Mouse (Mus musculus): ENCODE results near the gene Bckdhb. TPM values are rescaled to one million over a fixed set of nuclear protein-coding genes. Genes with fewer than 3 reads are reported as not detected.
A peak's percentile ranks its signal among the peaks of the same experiment; 100 is the strongest.

The Bckdhb gene
- polyA plus RNA-seq, 1 experiment from 2014 or later: 49.9 TPM

DNA sequence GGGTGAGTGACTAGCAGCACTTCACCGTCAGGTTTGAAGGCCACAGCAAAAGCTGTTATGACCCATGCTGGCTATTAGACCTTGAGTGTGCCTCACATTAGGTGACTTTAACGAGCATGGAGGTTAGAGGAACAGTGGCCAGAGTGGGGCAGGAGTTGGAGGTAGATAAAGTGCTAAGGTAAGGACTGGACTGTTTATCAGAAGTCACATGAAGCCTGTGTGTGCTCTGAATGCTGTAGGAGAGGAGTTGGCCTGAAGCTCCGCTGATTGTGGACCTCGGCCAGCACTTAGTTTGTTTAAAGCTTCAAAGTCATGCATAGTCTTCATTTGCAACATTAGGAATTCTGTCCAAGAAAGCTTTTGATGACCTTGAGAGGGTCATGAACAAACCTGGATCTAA, 26.4 kb downstream of the Bckdhb start:
- H3K4me1 ChIP-seq (ENCODE audit: control insufficient read depth, insufficient read depth, low read length): no peaks in the 10 kb centered on the region
- no peak overlapping the region for H3K9ac ChIP-seq (ENCODE audit: low read depth, low read length)
- 0 out of 2 replicates have a peak, but pooled peaks cover 4% of the 10 kb centered on the region for H3K36me3 ChIP-seq (ENCODE audit: control insufficient read depth, insufficient read depth, low read length)
- H3K4me2 ChIP-seq: no peak overlapping the region
- H3K27ac ChIP-seq (ENCODE audit: low read depth, low read length): no peak overlapping the region
- H3K4me3 ChIP-seq (ENCODE audit: low read depth, low read length): no peak overlapping the region
- no peaks in the 10 kb centered on the region for H3K27me3 ChIP-seq (ENCODE audit: control insufficient read depth, insufficient read depth, low read length)
- ATAC-seq (replicated peaks; ENCODE audit: insufficient number of reproducible peaks, low FRiP score, low TSS enrichment): no peak
- WGBS (ENCODE audit: insufficient replicate concordance): 76% methylated on average over 4 of the region's 4 CpGs
- H3K9me3 ChIP-seq (replicated peaks; ENCODE audit: control insufficient read depth, low read length): no peaks in the 10 kb centered on the region

GRCm38 (mm10) chr9:83956632-83957314, 31.8 kb downstream of the Bckdhb start:
- 0 out of 2 replicates have a peak, but pooled peaks have one; percentile 59 for ATAC-seq (replicated peaks; ENCODE audit: insufficient number of reproducible peaks, low FRiP score, low TSS enrichment)
- Histone ChIP-seq H3K4me2 (no peak overlapping the region), H3K4me1 (ENCODE audit: control insufficient read depth, insufficient read depth, low read length) (0 out of 2 replicates have a peak, but pooled peaks cover 3% of the 10 kb centered on the region), H3K27ac (ENCODE audit: low read depth, low read length) (no peak overlapping the region), H3K27me3 (ENCODE audit: control insufficient read depth, insufficient read depth, low read length) (no peaks in the 10 kb centered on the region), H3K4me3 (ENCODE audit: low read depth, low read length) (no peak overlapping the region), H3K36me3 (ENCODE audit: control insufficient read depth, insufficient read depth, low read length) (0 out of 2 replicates have a peak, but pooled peaks cover 4% of the 10 kb centered on the region), H3K9me3 (replicated peaks; ENCODE audit: control insufficient read depth, low read length) (no peaks in the 10 kb centered on the region), H3K9ac (ENCODE audit: low read depth, low read length) (no peak overlapping the region)
- WGBS (ENCODE audit: insufficient replicate concordance): 49% methylated on average over 15 of the region's 15 CpGs

- 82% methylated on average over 10 of the region's 10 CpGs for WGBS (ENCODE audit: insufficient replicate concordance)
- Histone ChIP-seq H3K4me3 (ENCODE audit: low read depth, low read length) (no peak overlapping the region), H3K9me3 (replicated peaks; ENCODE audit: control insufficient read depth, low read length) (no peaks in the 10 kb centered on the region), H3K36me3 (ENCODE audit: control insufficient read depth, insufficient read depth, low read length) (no peaks in the 10 kb centered on the region), H3K4me1 (ENCODE audit: control insufficient read depth, insufficient read depth, low read length) (no peaks in the 10 kb centered on the region), H3K27ac (ENCODE audit: low read depth, low read length) (no peak overlapping the region), H3K9ac (ENCODE audit: low read depth, low read length) (no peak overlapping the region), H3K27me3 (ENCODE audit: control insufficient read depth, insufficient read depth, low read length) (no peaks in the 10 kb centered on the region), H3K4me2 (no peak overlapping the region)
- no peak for ATAC-seq (replicated peaks; ENCODE audit: insufficient number of reproducible peaks, low FRiP score, low TSS enrichment)
These were observed 37.4 kb downstream of the Bckdhb start for GRCm38 (mm10) chr9:83962098-83963086.

GRCm38 (mm10) chr9:83963296-83963695, 38.4 kb downstream of the Bckdhb start:
- no peak overlapping the region for H3K27ac ChIP-seq (ENCODE audit: low read depth, low read length)
- 85% methylated on average over 10 of the region's 10 CpGs for WGBS (ENCODE audit: insufficient replicate concordance)

DNA sequence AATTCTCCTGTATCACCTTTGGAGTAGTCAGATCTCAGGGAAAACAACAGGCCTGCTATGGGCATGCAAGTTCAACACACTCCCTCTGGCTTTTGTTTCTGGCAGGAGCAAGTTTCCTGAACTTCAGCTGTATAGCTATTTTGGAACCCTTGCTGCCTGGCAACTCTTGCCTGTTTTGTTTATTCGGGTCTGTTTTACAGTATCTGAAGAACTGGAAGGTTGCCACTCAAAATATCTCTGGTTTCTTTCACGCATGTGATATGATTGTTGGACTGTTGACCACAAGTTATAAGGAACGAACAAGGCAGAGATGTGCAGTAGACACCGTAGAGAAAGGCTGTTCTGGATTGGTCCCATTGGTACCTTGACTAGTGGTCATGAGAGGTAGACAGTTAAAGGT, 39.4 kb downstream of the Bckdhb start:
- WGBS (ENCODE audit: insufficient replicate concordance): 66% methylated on average over 4 of the region's 4 CpGs
- Histone ChIP-seq H3K4me2 (no peak overlapping the region), H3K27me3 (ENCODE audit: control insufficient read depth, insufficient read depth, low read length) (no peaks in the 10 kb centered on the region), H3K4me1 (ENCODE audit: control insufficient read depth, insufficient read depth, low read length) (no peaks in the 10 kb centered on the region), H3K9me3 (replicated peaks; ENCODE audit: control insufficient read depth, low read length) (no peaks in the 10 kb centered on the region), H3K27ac (ENCODE audit: low read depth, low read length) (no peak overlapping the region), H3K9ac (ENCODE audit: low read depth, low read length) (no peak overlapping the region), H3K4me3 (ENCODE audit: low read depth, low read length) (no peak overlapping the region), H3K36me3 (ENCODE audit: control insufficient read depth, insufficient read depth, low read length) (no peaks in the 10 kb centered on the region)
- ATAC-seq (replicated peaks; ENCODE audit: insufficient number of reproducible peaks, low FRiP score, low TSS enrichment): no peak

More at GRCm38 (mm10) chr9:83963296-83963695, 38.4 kb downstream of the Bckdhb start:
- Histone ChIP-seq H3K36me3 (ENCODE audit: control insufficient read depth, insufficient read depth, low read length) (no peaks in the 10 kb centered on the region), H3K4me2 (no peak overlapping the region), H3K9ac (ENCODE audit: low read depth, low read length) (no peak overlapping the region), H3K4me3 (ENCODE audit: low read depth, low read length) (no peak overlapping the region), H3K27me3 (ENCODE audit: control insufficient read depth, insufficient read depth, low read length) (no peaks in the 10 kb centered on the region), H3K9me3 (replicated peaks; ENCODE audit: control insufficient read depth, low read length) (no peaks in the 10 kb centered on the region), H3K4me1 (ENCODE audit: control insufficient read depth, insufficient read depth, low read length) (no peaks in the 10 kb centered on the region)
- no peak for ATAC-seq (replicated peaks; ENCODE audit: insufficient number of reproducible peaks, low FRiP score, low TSS enrichment)

DNA sequence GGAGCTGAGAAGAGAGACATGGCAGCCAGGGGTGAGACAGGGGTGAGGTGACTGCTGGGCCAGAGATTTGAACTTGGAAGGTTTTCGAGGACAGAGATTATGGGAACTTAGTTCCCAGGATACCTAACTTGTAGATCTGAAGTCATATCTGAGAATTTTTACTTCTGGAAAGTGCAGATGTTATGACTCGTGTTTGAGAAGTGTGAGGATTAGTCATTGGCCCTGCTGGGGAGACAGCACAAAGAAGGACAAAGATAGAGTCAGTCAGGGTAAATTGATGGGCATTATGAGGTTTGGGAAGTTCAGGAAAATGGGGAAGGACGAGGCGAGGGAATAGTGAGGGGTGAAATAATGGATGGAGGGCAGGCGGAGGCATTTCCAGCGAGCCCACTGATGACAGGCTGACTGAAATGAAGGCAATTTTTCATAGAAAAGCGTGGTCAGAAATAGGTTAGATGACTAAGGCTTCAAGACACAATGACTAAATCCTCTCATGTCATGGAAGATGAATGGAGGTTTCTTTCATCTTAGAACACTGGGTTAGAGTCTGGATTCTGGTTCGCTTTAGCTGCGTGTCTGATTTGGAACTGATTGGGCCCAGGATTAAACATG, 42.6 kb downstream of the Bckdhb start:
- no peak overlapping the region for H3K4me3 ChIP-seq (ENCODE audit: low read depth, low read length)
- no peak overlapping the region for H3K27ac ChIP-seq (ENCODE audit: low read depth, low read length)
- no peaks in the 10 kb centered on the region for H3K27me3 ChIP-seq (ENCODE audit: control insufficient read depth, insufficient read depth, low read length)
- H3K9ac ChIP-seq (ENCODE audit: low read depth, low read length): no peak overlapping the region
- no peak overlapping the region for H3K4me2 ChIP-seq
- no peaks in the 10 kb centered on the region for H3K36me3 ChIP-seq (ENCODE audit: control insufficient read depth, insufficient read depth, low read length)
- WGBS (ENCODE audit: insufficient replicate concordance): 90% methylated on average over 9 of the region's 9 CpGs
- no peak for ATAC-seq (replicated peaks; ENCODE audit: insufficient number of reproducible peaks, low FRiP score, low TSS enrichment)
- no peaks in the 10 kb centered on the region for H3K9me3 ChIP-seq (replicated peaks; ENCODE audit: control insufficient read depth, low read length)
- no peaks in the 10 kb centered on the region for H3K4me1 ChIP-seq (ENCODE audit: control insufficient read depth, insufficient read depth, low read length)

GRCm38 (mm10) chr9:83969326-83969725, 44.4 kb downstream of the Bckdhb start:
- no peaks in the 10 kb centered on the region for H3K36me3 ChIP-seq (ENCODE audit: control insufficient read depth, insufficient read depth, low read length)
- H3K4me2 ChIP-seq: no peak overlapping the region
- WGBS (ENCODE audit: insufficient replicate concordance): 74% methylated on average over 7 of the region's 7 CpGs
- no peaks in the 10 kb centered on the region for H3K9me3 ChIP-seq (replicated peaks; ENCODE audit: control insufficient read depth, low read length)
- no peak for ATAC-seq (replicated peaks; ENCODE audit: insufficient number of reproducible peaks, low FRiP score, low TSS enrichment)
- H3K4me3 ChIP-seq (ENCODE audit: low read depth, low read length): no peak overlapping the region
- no peaks in the 10 kb centered on the region for H3K4me1 ChIP-seq (ENCODE audit: control insufficient read depth, insufficient read depth, low read length)
- H3K9ac ChIP-seq (ENCODE audit: low read depth, low read length): no peak overlapping the region
- no peak overlapping the region for H3K27ac ChIP-seq (ENCODE audit: low read depth, low read length)
- H3K27me3 ChIP-seq (ENCODE audit: control insufficient read depth, insufficient read depth, low read length): no peaks in the 10 kb centered on the region

DNA sequence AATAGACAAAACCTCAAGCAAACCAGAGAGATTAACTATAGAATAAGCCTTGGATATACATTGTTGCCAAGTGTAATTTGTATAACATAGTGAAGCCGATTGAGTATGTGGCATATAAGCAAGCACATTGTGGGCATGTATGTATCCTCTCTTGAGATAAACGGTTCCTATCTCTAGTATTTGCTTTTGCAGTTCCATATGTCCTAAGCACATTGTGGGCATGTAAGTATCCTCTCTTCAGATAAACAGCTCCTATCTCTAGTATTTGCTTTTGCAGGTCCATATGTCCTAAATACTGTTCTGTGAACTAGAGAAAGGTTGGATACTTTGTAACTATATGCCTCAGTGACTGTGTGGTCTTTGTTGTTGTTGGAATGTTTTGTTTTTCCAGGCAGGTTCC, 48.5 kb downstream of the Bckdhb start:
- Histone ChIP-seq H3K9ac (ENCODE audit: low read depth, low read length) (no peak overlapping the region), H3K4me2 (no peak overlapping the region), H3K27ac (ENCODE audit: low read depth, low read length) (no peak overlapping the region), H3K4me3 (ENCODE audit: low read depth, low read length) (no peak overlapping the region), H3K9me3 (replicated peaks; ENCODE audit: control insufficient read depth, low read length) (no peaks in the 10 kb centered on the region), H3K27me3 (ENCODE audit: control insufficient read depth, insufficient read depth, low read length) (no peaks in the 10 kb centered on the region), H3K4me1 (ENCODE audit: control insufficient read depth, insufficient read depth, low read length) (no peaks in the 10 kb centered on the region), H3K36me3 (ENCODE audit: control insufficient read depth, insufficient read depth, low read length) (no peaks in the 10 kb centered on the region)
- 80% methylated on average over 2 of the region's 2 CpGs for WGBS (ENCODE audit: insufficient replicate concordance)
- no peak for ATAC-seq (replicated peaks; ENCODE audit: insufficient number of reproducible peaks, low FRiP score, low TSS enrichment)
